Mouse (Mus musculus): ENCODE data around the gene Runx2. TPM values are rescaled to one million over a fixed set of nuclear protein-coding genes. Genes with fewer than 3 reads are reported as not detected.

The Runx2 gene
- polyA plus RNA-seq, 1 experiment from 2014 or later: 0.89 TPM

DNA sequence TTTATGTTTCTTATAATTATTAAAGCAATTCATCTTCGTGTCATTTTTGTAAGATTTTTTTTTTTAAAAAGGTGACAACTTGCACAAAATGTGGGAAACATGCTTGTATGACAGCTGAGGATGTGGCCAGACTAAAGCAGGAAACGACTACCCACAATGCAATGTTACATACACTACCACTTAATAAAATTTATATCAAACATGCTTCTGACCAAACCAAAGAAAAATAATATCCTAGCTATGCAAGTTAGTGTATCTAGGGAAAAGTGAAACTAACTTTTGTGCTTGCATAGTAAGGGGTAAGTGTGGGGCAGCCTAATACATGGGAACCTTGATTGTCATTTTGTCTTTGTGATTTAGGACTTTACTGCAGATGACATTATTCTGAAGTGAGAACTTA, 4.2 kb upstream of the Runx2 start:
- H3K4me2 ChIP-seq (ENCODE audit: low read depth, low read length): no peak overlapping the region
- 79% methylated on average over 2 of the region's 2 CpGs for WGBS
- no peak overlapping the region for H3K27ac ChIP-seq (ENCODE audit: low read length)
- no peaks in the 10 kb centered on the region for H3K36me3 ChIP-seq (ENCODE audit: control insufficient read depth, insufficient read depth, low read length)
- no peak overlapping the region for H3K4me3 ChIP-seq (replicated peaks; ENCODE audit: low read length)
- H3K9ac ChIP-seq (ENCODE audit: low read length): no peak overlapping the region
- H3K4me1 ChIP-seq (ENCODE audit: control insufficient read depth, insufficient read depth, low read length): 0 out of 2 replicates have a peak, but pooled peaks cover 2% of the 10 kb centered on the region
- ATAC-seq (ENCODE audit: insufficient read depth, low FRiP score): no peak
- no peaks in the 10 kb centered on the region for H3K27me3 ChIP-seq (ENCODE audit: control insufficient read depth, insufficient read depth, low read length)
- no peaks in the 10 kb centered on the region for H3K9me3 ChIP-seq (replicated peaks; ENCODE audit: control insufficient read depth, low read length)

DNA sequence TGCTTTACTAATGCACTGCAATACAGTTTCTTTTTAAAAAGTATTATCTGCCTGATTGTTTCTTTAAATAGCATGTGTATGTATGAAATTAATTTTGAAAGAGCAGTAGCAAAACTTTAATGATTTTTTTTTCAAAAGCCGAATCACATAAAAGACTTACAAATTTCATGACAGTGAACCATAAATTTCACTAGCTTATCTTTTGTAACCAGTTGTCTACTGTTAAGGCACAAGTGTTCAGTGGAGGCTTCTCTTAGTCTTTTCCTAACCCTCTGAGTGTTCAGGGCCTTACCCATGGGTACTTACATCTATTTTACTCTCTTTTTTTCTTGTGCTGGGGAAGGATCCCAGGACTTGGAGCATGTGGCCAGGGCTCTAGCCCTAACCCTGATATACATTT, 7.6 kb downstream of the Runx2 start:
- Histone ChIP-seq H3K9ac (ENCODE audit: low read length) (no peak overlapping the region), H3K27me3 (ENCODE audit: control insufficient read depth, insufficient read depth, low read length) (no peaks in the 10 kb centered on the region), H3K9me3 (replicated peaks; ENCODE audit: control insufficient read depth, low read length) (no peaks in the 10 kb centered on the region), H3K4me3 (replicated peaks; ENCODE audit: low read length) (no peak overlapping the region), H3K36me3 (ENCODE audit: control insufficient read depth, insufficient read depth, low read length) (no peaks in the 10 kb centered on the region), H3K4me2 (ENCODE audit: low read depth, low read length) (no peak overlapping the region), H3K27ac (ENCODE audit: low read length) (no peak overlapping the region), H3K4me1 (ENCODE audit: control insufficient read depth, insufficient read depth, low read length) (peaks cover 6% of the 10 kb centered on the region; the same call in 1 of the 2 replicates)
- no peak for ATAC-seq (ENCODE audit: insufficient read depth, low FRiP score)
- WGBS: 82% methylated on average over 1 of the region's 1 CpGs

DNA sequence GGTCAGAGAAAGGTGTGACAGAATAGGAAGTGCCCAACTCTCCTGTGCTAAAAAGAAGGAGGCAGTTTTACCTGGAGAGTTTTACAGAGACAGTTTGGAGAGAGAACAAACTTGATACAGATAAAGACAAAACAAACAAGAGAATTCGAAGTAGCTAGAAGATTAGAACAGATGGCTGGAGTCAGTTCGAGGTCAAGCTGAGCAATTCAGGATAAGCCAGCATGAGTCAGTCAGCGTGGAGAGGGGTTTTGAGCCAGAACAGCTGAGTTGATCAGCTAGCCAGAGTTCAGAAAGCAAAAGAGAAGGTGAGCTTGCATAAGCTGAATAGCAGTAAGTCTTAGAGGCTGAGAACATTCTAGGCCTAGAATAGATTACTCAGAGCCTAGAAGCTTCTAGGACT, 17.3 kb downstream of the Runx2 start:
- H3K9ac ChIP-seq (ENCODE audit: low read length): no peak overlapping the region
- no peaks in the 10 kb centered on the region for H3K36me3 ChIP-seq (ENCODE audit: control insufficient read depth, insufficient read depth, low read length)
- no peak overlapping the region for H3K4me3 ChIP-seq (replicated peaks; ENCODE audit: low read length)
- WGBS: 30% methylated on average over 3 of the region's 3 CpGs
- no peaks in the 10 kb centered on the region for H3K9me3 ChIP-seq (replicated peaks; ENCODE audit: control insufficient read depth, low read length)
- no peak for ATAC-seq (ENCODE audit: insufficient read depth, low FRiP score)
- no peak overlapping the region for H3K27ac ChIP-seq (ENCODE audit: low read length)
- H3K4me2 ChIP-seq (ENCODE audit: low read depth, low read length): no peak overlapping the region
- 0 out of 2 replicates have a peak, but pooled peaks cover 3% of the 10 kb centered on the region for H3K4me1 ChIP-seq (ENCODE audit: control insufficient read depth, insufficient read depth, low read length)
- no peaks in the 10 kb centered on the region for H3K27me3 ChIP-seq (ENCODE audit: control insufficient read depth, insufficient read depth, low read length)

DNA sequence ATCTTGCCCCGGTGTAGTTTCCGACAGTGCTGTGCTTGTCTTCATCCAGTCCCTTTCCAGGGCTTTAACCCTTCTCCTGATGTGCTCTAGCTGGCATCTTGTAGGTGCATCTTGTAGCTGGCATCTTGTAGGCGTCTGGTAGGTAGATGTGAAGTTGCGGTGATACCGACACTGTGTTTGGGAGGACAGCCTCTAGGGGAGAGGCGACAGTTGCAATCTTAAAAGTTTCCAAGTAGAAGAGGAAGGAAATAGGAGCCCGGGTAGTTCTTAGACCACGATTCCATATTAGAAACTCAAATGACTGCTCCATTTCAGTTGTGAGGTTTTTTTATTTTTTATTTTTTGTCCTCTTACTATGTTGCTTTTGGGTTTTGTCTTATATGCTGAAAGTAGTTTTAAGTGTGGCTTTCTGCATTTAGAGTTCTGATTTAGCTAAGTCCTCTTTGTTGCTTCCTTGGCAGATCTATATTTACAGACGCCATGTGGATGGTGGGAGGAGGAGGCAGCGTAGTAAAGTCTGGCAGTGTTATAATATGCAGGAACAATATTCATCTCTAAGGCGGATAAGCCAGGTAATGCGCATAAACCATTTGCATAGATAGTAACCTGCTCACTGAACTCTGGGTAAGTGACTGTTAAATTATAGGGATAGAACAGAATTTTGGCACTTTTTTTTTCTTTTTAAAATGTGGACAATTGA, 22.2 kb downstream of the Runx2 start:
- Histone ChIP-seq H3K4me1 (ENCODE audit: control insufficient read depth, insufficient read depth, low read length) (peaks cover 8% of the 10 kb centered on the region; the same call in 1 of the 2 replicates), H3K4me2 (ENCODE audit: low read depth, low read length) (no peak overlapping the region), H3K9ac (ENCODE audit: low read length) (no peak overlapping the region), H3K36me3 (ENCODE audit: control insufficient read depth, insufficient read depth, low read length) (no peaks in the 10 kb centered on the region), H3K9me3 (replicated peaks; ENCODE audit: control insufficient read depth, low read length) (no peaks in the 10 kb centered on the region), H3K27me3 (ENCODE audit: control insufficient read depth, insufficient read depth, low read length) (no peaks in the 10 kb centered on the region), H3K27ac (ENCODE audit: low read length) (no peak overlapping the region), H3K4me3 (replicated peaks; ENCODE audit: low read length) (no peak overlapping the region)
- no peak for ATAC-seq (ENCODE audit: insufficient read depth, low FRiP score)
- 91% methylated on average over 12 of the region's 12 CpGs for WGBS

DNA sequence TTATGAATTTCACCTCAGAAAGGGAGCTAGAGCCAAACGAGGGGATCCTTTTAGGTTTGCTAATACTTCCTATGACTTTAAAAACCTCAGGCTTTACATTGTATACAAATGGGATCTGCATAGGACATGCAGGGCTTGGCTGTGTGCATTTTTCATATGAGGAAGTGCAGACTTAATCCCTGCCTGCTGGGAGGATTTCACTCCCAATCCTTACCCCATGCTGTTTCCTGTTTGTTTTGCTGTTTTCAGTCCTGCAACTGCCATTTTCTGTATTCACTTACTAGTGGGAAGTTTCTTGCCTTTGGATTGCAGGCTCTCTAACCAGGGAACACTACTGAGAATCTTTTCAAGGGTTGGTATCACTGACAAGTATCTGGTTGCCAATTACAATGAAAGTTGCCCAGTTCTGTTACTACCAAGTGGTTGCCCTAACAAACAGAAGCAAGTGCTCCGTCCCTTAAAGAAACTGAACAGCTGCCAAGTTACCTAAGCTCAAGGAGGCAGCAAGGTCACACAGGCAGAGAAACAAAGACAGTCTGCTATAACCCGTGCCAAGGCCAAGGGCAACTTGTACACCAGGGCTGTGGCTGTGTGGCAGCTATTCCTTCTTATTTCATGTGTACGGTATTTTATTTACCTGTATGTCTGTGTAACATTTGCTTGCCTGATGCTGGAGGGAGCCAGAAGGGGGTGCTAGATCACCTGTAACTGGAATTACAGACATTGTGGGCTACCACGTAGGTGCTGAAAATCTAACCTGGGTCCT, 25.4 kb downstream of the Runx2 start:
- no peak for ATAC-seq (ENCODE audit: insufficient read depth, low FRiP score)
- Histone ChIP-seq H3K27ac (ENCODE audit: low read length) (no peak overlapping the region), H3K9me3 (replicated peaks; ENCODE audit: control insufficient read depth, low read length) (no peaks in the 10 kb centered on the region), H3K36me3 (ENCODE audit: control insufficient read depth, insufficient read depth, low read length) (no peaks in the 10 kb centered on the region), H3K27me3 (ENCODE audit: control insufficient read depth, insufficient read depth, low read length) (no peaks in the 10 kb centered on the region), H3K4me3 (replicated peaks; ENCODE audit: low read length) (no peak overlapping the region), H3K4me1 (ENCODE audit: control insufficient read depth, insufficient read depth, low read length) (peaks cover 7% of the 10 kb centered on the region; the same call in 1 of the 2 replicates), H3K9ac (ENCODE audit: low read length) (no peak overlapping the region), H3K4me2 (ENCODE audit: low read depth, low read length) (no peak overlapping the region)
- 77% methylated on average over 5 of the region's 5 CpGs for WGBS

DNA sequence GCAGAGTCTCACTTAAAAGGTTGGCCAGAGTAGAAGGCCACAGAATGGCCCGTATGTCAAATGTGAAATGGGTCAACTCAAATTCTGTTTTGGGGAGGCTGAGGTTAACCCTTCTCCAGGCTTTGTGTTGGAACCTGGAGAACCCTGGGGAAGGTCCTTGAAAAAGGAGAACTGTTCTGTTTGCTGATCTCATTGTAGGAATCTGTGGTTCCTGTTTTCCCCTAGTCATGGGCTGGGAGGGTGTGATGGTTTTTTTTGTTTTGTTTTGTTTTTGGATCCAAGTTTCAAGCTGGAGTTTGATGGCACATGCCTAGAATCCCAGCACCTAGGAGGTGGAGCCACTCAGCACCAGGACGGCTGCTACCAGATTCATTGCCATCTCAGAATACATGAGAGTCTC, 31.5 kb downstream of the Runx2 start:
- 80% methylated on average over 2 of the region's 2 CpGs for whole genome bisulfite sequencing

DNA sequence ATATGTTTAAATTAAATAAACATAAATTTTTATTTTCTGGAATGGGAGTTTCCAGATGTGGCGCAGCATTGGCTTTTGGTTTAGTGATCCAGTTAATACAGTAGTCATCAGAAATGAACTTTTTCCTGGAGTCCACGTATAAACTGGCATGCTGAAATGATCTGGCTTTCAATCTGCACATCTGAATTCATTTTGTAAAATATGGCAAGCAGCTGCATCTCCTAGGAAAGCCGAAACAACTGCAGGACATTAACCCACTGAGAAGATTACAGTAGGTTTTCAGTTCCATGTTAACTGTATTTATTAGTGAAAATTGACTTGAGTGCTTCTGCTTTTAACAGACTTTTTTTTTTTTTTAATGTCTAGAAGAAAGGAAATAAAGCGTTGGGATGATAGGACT, 32.2 kb downstream of the Runx2 start:
- H3K27me3 ChIP-seq (ENCODE audit: control insufficient read depth, insufficient read depth, low read length): no peaks in the 10 kb centered on the region
- H3K27ac ChIP-seq (ENCODE audit: low read length): no peak overlapping the region
- no peak for ATAC-seq (ENCODE audit: insufficient read depth, low FRiP score)
- H3K4me3 ChIP-seq (replicated peaks; ENCODE audit: low read length): no peak overlapping the region
- peaks cover 8% of the 10 kb centered on the region; the same call in 1 of the 2 replicates for H3K4me1 ChIP-seq (ENCODE audit: control insufficient read depth, insufficient read depth, low read length)
- no peak overlapping the region for H3K9ac ChIP-seq (ENCODE audit: low read length)
- WGBS: 90% methylated on average over 4 of the region's 4 CpGs
- no peak overlapping the region for H3K4me2 ChIP-seq (ENCODE audit: low read depth, low read length)
- no peaks in the 10 kb centered on the region for H3K36me3 ChIP-seq (ENCODE audit: control insufficient read depth, insufficient read depth, low read length)
- no peaks in the 10 kb centered on the region for H3K9me3 ChIP-seq (replicated peaks; ENCODE audit: control insufficient read depth, low read length)

More for the DNA sequence above, 31.5 kb downstream of the Runx2 start:
- Histone ChIP-seq H3K36me3 (ENCODE audit: control insufficient read depth, insufficient read depth, low read length) (no peaks in the 10 kb centered on the region), H3K9me3 (replicated peaks; ENCODE audit: control insufficient read depth, low read length) (no peaks in the 10 kb centered on the region), H3K9ac (ENCODE audit: low read length) (no peak overlapping the region), H3K27ac (ENCODE audit: low read length) (no peak overlapping the region), H3K27me3 (ENCODE audit: control insufficient read depth, insufficient read depth, low read length) (no peaks in the 10 kb centered on the region), H3K4me1 (ENCODE audit: control insufficient read depth, insufficient read depth, low read length) (peaks cover 7% of the 10 kb centered on the region; the same call in 1 of the 2 replicates), H3K4me2 (ENCODE audit: low read depth, low read length) (no peak overlapping the region), H3K4me3 (replicated peaks; ENCODE audit: low read length) (no peak overlapping the region)
- no peak for ATAC-seq (ENCODE audit: insufficient read depth, low FRiP score)

DNA sequence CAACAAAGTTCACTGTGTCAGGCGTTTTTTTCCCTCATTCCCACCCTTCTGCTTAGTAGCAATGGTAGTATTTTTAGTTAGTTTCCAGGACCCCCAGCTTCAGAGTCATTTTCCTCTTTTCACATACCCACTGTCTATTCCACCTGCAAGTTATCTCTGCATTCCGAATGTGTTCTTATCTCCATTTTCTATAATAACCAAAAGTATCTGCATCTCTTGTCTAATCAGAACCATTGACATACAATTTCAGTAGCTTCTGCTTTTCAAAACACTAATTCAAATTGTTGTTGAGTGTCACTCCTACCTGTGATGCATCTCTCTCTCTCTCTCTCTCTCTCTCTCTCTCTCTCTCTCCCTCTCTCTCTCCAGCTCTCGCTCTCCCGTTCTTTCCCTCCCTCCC, 34.2 kb downstream of the Runx2 start:
- Histone ChIP-seq H3K4me1 (ENCODE audit: control insufficient read depth, insufficient read depth, low read length) (peaks cover 12% of the 10 kb centered on the region; the same call in 1 of the 2 replicates), H3K4me3 (replicated peaks; ENCODE audit: low read length) (no peak overlapping the region), H3K9ac (ENCODE audit: low read length) (no peak overlapping the region), H3K36me3 (ENCODE audit: control insufficient read depth, insufficient read depth, low read length) (no peaks in the 10 kb centered on the region), H3K27ac (ENCODE audit: low read length) (no peak overlapping the region), H3K9me3 (replicated peaks; ENCODE audit: control insufficient read depth, low read length) (no peaks in the 10 kb centered on the region), H3K27me3 (ENCODE audit: control insufficient read depth, insufficient read depth, low read length) (no peaks in the 10 kb centered on the region), H3K4me2 (ENCODE audit: low read depth, low read length) (no peak overlapping the region)
- 62% methylated on average over 4 of the region's 4 CpGs for WGBS
- no peak for ATAC-seq (ENCODE audit: insufficient read depth, low FRiP score)

DNA sequence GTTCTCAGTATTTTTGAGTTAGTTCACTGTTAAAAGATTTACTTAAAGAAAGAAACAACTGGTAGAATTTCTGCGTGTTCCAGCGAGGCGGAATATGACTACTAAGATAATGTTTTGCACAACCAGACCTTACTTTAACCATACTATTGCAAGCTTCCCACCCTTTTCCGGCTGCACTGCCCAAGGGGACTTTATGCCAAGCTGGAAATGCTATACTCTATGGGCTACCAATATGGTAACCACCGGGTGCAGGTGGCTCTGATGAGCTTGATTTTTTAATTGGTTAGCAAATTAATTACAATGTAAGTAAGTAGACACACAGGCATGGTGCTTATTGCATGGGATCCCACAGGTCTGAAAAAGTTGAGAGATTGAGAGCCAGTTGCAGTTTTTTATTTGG, 36.5 kb downstream of the Runx2 start:
- H3K27ac ChIP-seq (ENCODE audit: low read length): peak overlapping the region; percentile 94
- no peaks in the 10 kb centered on the region for H3K27me3 ChIP-seq (ENCODE audit: control insufficient read depth, insufficient read depth, low read length)
- H3K4me3 ChIP-seq (replicated peaks; ENCODE audit: low read length): peak overlapping the region; percentile 92
- H3K9me3 ChIP-seq (replicated peaks; ENCODE audit: control insufficient read depth, low read length): no peaks in the 10 kb centered on the region
- peak overlapping the region; percentile 59 for H3K4me2 ChIP-seq (ENCODE audit: low read depth, low read length)
- peaks cover 12% of the 10 kb centered on the region; the same call in 1 of the 2 replicates for H3K4me1 ChIP-seq (ENCODE audit: control insufficient read depth, insufficient read depth, low read length)
- 66% methylated on average over 5 of the region's 5 CpGs for WGBS
- no peaks in the 10 kb centered on the region for H3K36me3 ChIP-seq (ENCODE audit: control insufficient read depth, insufficient read depth, low read length)
- ATAC-seq (ENCODE audit: insufficient read depth, low FRiP score): no peak
- no peak overlapping the region for H3K9ac ChIP-seq (ENCODE audit: low read length)
